Mouse (Mus musculus) liver, embryonic 12.5 days (tissue): ENCODE measurements around the gene Pgap3. TPM values are rescaled to one million over a fixed set of nuclear protein-coding genes. Genes with fewer than 3 reads are reported as not detected.

Experiments used
- ATAC-seq: fragments of 200-750 bp; cut with Nextera tagmentation; 2 replicates; pipeline ENCODE4 v1.8.0; 2017; ENCODE audit warnings: moderate number of reproducible peaks, mild to moderate bottlenecking, moderate library complexity
- H3K27ac ChIP-seq: fragments of 300-500 bp; sonication (generic); 2 replicates; pipeline ENCODE4 v1.5.1; 2016; ENCODE audit warnings: mild to moderate bottlenecking
- H3K27me3 ChIP-seq: fragments of 300-500 bp; sonication (generic); replicated peaks from 2 replicates; pipeline ENCODE4 v1.6.1; 2016; ENCODE audit warnings: mild to moderate bottlenecking, moderate library complexity
- H3K36me3 ChIP-seq: fragments of 300-500 bp; sonication (generic); 2 replicates; pipeline ENCODE4 v1.6.1; 2016; ENCODE audit warnings: mild to moderate bottlenecking, moderate library complexity
- H3K4me1 ChIP-seq: fragments of 300-500 bp; sonication (generic); 2 replicates; pipeline ENCODE4 v1.6.1; 2016
- H3K4me2 ChIP-seq: fragments of 300-500 bp; sonication (generic); 2 replicates; pipeline ENCODE4 v1.6.1; 2016; ENCODE audit warnings: mild to moderate bottlenecking, moderate library complexity
- H3K4me3 ChIP-seq: fragments of 300-500 bp; sonication (generic); 2 replicates; pipeline ENCODE4 v1.5.1; 2016; ENCODE audit warnings: mild to moderate bottlenecking, moderate library complexity
- H3K9ac ChIP-seq: fragments of 300-500 bp; sonication (generic); 2 replicates; pipeline ENCODE4 v1.6.1; 2016; ENCODE audit warnings: mild to moderate bottlenecking, moderate library complexity
- H3K9me3 ChIP-seq: fragments of 300-500 bp; sonication (generic); replicated peaks from 2 replicates; pipeline ENCODE4 v1.6.1; 2016; ENCODE audit warnings: mild to moderate bottlenecking, moderate library complexity
- WGBS: fragments of 180-500 bp; shearing (Covaris S2); methylation state at CpG from one replicate; pipeline ENCODE4 v1.1.7; 2016; ENCODE audit not compliant: insufficient replicate concordance; 5-methylcytosine and 5-hydroxymethylcytosine counted together
- polyA plus RNA-seq: library from polyadenylated mRNA; unstranded; fragments of >200 nt; fragmentation: Nextera tagmentation; extraction: Ambion mirVana; gene quantifications from 2 replicates; pipeline ENCODE4 v1.2.1, GENCODE M21; 2016

Pgap3 gene
- polyA plus RNA-seq, 1 experiment from 2014 or later: 3.5 TPM

GRCm38 (mm10) chr11:98363817-98364216 lies 36.5 kb downstream of the Pgap3 start:
- no peaks in the 10 kb centered on the region for H3K9me3 ChIP-seq
- no peak for ATAC-seq
- H3K36me3 ChIP-seq: no peaks in the 10 kb centered on the region
- no peak overlapping the region for H3K9ac ChIP-seq
- H3K27me3 ChIP-seq: no peaks in the 10 kb centered on the region
- no peak overlapping the region for H3K4me2 ChIP-seq
- H3K4me1 ChIP-seq: peaks cover 44% of the 10 kb centered on the region
- H3K27ac ChIP-seq: no peak overlapping the region
- 71% methylated on average over 5 of the region's 5 CpGs for WGBS
- H3K4me3 ChIP-seq: no peak overlapping the region

DNA sequence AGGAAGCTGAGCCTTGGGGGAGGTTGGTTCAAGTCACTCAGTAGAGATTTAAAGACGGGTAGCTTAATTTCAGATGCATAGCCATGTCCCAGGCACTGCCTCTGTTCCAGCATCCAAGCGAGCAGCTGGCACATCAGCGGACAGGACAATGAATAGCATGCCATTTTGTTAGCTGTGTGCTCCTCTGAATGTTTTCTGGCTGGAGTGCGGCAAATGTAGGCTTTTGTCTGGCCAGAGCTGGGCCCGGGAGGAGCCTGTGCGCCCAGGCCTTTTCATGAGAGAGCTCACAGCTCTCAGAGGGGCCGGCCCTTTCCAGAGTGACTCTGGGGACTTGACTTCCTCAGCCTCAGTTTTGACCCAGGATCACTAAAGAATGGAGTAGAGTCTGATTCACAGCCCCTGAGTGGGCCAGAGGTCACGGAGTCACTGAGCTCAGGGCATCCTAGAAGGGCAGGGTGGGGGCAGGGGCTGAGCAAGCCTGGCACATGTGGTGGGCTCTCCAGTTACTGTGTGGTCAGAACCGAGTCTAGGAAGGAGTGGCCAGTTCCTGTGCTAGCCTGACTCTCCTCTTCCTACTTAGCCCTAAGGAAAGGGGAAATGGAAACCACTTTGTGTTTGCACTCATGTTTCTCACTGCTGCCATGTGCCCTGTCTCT lies 39.3 kb downstream of the Pgap3 start:
- peak overlapping the region; percentile 8; the same call in 1 of the 2 replicates for H3K4me2 ChIP-seq
- H3K27me3 ChIP-seq: no peaks in the 10 kb centered on the region
- H3K9me3 ChIP-seq: no peaks in the 10 kb centered on the region
- no peaks in the 10 kb centered on the region for H3K36me3 ChIP-seq
- peaks cover 64% of the 10 kb centered on the region for H3K4me1 ChIP-seq
- 65% methylated on average over 9 of the region's 9 CpGs for WGBS
- no peak overlapping the region for H3K9ac ChIP-seq
- 0 out of 2 replicates have a peak overlapping the region, but pooled peaks have one; percentile 12 for H3K27ac ChIP-seq
- ATAC-seq: no peak
- H3K4me3 ChIP-seq: no peak overlapping the region

DNA sequence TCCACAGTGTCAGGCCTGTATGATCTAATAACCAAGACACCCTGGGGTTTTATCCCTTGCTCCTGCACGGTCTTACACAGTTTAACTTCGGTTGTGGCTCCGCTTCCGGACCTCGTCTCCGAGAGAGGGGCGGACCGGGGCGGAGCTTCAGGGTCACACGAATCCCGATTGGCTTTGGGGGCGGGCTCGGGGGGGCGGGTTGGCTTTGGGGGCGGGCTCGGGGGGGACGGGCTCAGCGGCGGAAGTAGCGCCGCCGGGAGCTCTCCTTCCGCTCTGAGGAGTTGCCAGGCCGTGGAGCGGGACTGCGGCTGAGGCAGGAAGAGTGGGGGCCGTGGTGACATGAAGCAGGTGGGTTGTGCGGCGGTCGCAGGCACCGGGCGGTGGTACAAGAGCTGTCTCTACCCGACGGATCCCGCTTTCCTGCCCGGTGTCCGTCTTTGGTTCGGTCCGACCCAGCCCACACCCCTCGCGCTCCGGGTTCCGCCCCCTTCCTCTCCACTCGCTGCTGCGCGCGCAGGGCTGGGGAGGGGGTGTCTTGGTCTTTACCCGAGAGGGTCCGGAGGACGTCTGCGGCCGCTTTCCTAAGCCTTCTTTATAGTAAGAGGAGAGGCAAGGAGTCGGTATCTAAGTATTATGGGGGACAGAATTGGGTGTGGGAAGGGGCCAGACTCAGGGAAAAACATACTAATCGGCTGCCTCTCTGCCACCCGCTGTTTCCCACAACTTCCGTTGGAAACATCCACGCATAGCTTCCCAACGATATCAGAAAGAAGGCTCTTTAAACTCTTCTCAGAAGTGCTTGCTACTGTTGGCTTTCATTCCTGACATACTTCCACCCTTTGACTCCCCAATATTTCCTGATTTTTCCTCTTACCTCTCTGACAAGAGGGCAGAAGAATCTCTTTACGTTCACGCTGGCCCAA lies 41.9 kb downstream of the Pgap3 start, which contains the start of gene Stard3:
Gene Stard3 (plus strand): TSS at position 208 of the 923 bp plus-strand sequence.
- H3K27ac ChIP-seq: peak within 1 kb of the TSS; percentile 81

DNA sequence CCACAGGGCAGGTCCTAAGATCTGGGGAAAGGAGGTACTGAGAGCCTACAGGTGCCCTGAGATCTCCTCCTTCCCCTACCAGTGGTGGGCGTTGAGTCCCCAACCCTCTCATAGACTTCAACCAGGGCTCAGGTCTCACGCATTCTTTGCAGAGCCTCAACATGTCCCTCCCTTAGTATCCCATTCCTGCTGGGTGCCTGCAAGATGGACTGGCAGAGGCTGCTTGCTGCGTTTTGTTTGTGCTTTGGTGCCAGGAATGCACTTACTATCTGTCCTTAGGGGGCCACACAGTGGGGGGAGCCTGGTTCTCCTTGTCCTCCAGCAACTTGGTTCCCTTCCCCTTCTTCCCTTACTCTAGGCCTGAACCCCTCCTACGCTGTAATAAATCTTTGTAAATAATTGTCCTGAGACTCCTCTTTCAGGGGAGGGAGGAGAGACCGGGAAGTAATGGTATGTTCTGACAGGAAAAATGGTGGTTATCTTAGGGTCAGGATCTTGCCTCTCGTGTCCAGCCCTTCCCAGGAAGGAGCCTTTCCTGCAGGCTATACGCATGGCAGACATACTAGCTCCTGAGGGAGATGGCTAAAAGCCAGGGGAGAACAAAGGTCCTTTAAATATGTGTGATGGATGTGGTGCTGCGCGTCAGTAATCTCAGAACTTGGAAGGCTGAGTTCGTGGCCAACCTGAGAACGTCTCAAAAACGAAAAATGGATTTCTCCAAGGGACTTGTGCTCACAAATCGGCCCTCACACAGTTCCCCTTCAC lies 42.7 kb downstream of the Pgap3 start:
- Histone ChIP-seq H3K9me3 (no peaks in the 10 kb centered on the region), H3K4me2 (peak overlapping the region; percentile 77), H3K9ac (peak overlapping the region; percentile 78), H3K27me3 (peaks cover 28% of the 10 kb centered on the region), H3K27ac (peak overlapping the region; percentile 61), H3K4me1 (peaks cover 60% of the 10 kb centered on the region), H3K36me3 (no peaks in the 10 kb centered on the region), H3K4me3 (peak overlapping the region; percentile 78)
- peak; percentile 6; the same call in 1 of the 2 replicates for ATAC-seq
- WGBS: 14% methylated on average over 13 of the region's 13 CpGs

More for the DNA sequence above, 41.9 kb downstream of the Pgap3 start, which contains the start of gene Stard3:
- Histone ChIP-seq H3K4me2 (peak within 1 kb of the TSS; percentile 77), H3K9ac (peak within 1 kb of the TSS; percentile 78), H3K9me3 (no peaks in the 10 kb centered on the region), H3K27me3 (peaks cover 20% of the 10 kb centered on the region), H3K4me1 (peaks cover 60% of the 10 kb centered on the region), H3K4me3 (peak within 1 kb of the TSS; percentile 78), H3K36me3 (no peaks in the 10 kb centered on the region)
- ATAC-seq: peak; percentile 84
- WGBS: under 1% methylated on average over 59 of the region's 60 CpGs

DNA sequence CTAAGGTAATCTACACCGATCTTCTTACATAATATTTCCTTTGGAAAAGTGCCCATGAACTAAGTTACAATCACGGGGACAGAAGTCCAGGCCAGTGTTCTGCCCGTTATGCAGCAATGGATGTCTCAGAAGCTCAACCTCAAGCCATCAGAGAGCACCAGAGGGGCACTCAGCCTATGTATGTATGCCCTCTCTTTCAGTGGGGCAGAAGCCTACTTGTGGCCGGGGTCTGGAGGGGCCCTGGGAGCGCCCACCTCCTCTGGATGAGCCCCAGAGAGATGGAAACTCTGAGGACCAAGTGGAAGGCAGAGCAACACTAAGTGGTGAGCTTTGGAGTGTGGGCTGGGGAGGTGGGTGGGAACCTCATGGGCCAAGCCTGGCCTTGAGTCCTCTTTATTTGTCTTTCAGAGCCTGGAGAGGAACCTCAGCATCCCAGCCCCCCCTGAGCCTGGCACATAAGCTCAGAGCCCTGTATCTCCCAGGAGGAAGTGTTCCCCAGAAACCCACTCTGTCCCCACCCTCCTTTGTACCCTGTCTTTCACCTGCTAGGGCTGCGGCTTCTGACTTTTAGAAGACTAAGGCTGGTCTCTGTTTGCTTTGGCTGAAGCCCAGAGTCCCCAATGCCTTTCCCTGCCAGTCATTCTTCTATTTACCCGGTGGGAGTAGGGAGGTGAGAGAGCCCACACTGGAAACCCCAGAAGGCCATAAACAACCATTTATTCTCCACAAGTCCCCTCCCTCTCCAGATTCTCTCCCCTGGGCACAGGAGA lies 43.5 kb downstream of the Pgap3 start:
- Histone ChIP-seq H3K4me3 (0 out of 2 replicates have a peak overlapping the region, but pooled peaks have one; percentile 78), H3K4me2 (peak overlapping the region; percentile 77), H3K27me3 (peaks cover 36% of the 10 kb centered on the region), H3K36me3 (no peaks in the 10 kb centered on the region), H3K9ac (peak overlapping the region; percentile 78; the same call in 1 of the 2 replicates), H3K9me3 (no peaks in the 10 kb centered on the region), H3K27ac (peak overlapping the region; percentile 61; the same call in 1 of the 2 replicates), H3K4me1 (peaks cover 54% of the 10 kb centered on the region)
- WGBS: 66% methylated on average over 7 of the region's 7 CpGs
- no peak for ATAC-seq

GRCm38 (mm10) chr11:98355732-98356299 lies 44.5 kb downstream of the Pgap3 start:
- Histone ChIP-seq H3K27me3 (peaks cover 46% of the 10 kb centered on the region), H3K4me3 (no peak overlapping the region), H3K9ac (no peak overlapping the region), H3K4me2 (no peak overlapping the region), H3K4me1 (peaks cover 44% of the 10 kb centered on the region), H3K9me3 (no peaks in the 10 kb centered on the region), H3K27ac (no peak overlapping the region), H3K36me3 (no peaks in the 10 kb centered on the region)
- 6% methylated on average over 6 of the region's 6 CpGs for WGBS
- ATAC-seq: peak; percentile 13; the same call in 1 of the 2 replicates

GRCm38 (mm10) chr11:98354445-98354844 lies 45.8 kb downstream of the Pgap3 start:
- 62% methylated on average over 14 of the region's 14 CpGs for WGBS
- Histone ChIP-seq H3K27me3 (peaks cover 60% of the 10 kb centered on the region), H3K9ac (no peak overlapping the region), H3K4me1 (peaks cover 31% of the 10 kb centered on the region), H3K4me3 (no peak overlapping the region), H3K36me3 (no peaks in the 10 kb centered on the region), H3K27ac (no peak overlapping the region), H3K4me2 (no peak overlapping the region), H3K9me3 (no peaks in the 10 kb centered on the region)
- ATAC-seq: no peak

DNA sequence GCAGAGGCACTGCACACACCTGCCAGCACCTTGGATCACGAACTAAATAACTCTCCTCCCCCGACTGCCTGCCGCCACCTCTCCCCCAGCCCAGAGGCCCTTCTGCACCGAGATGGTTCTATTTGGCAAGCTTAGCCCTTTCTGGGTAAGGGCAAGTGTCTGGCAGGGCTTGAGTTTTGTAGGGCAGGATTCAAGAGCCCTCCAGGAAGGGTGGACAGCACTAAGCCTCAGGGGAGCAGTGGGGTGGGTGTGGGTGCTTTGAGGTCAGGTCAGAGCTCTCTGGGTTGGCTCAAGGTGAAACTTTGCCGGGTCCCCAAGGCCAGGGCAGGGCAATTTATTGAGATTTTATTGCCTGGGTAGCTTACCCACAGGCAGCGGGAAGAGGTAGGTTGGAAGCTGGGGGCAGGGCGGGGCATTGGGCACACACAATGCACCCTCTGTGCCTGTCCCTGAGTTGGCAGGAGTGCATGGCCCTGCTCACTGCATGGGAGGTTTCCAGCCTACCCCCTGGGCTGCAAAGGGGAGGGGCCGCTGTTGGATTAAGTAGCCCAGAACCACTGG lies 46.6 kb downstream of the Pgap3 start:
- ATAC-seq: no peak
- WGBS: 41% methylated on average over 8 of the region's 8 CpGs
- no peak overlapping the region for H3K4me2 ChIP-seq
- peaks cover 25% of the 10 kb centered on the region for H3K4me1 ChIP-seq
- no peaks in the 10 kb centered on the region for H3K9me3 ChIP-seq
- no peak overlapping the region for H3K9ac ChIP-seq
- peaks cover 67% of the 10 kb centered on the region for H3K27me3 ChIP-seq
- no peak overlapping the region for H3K27ac ChIP-seq
- no peak overlapping the region for H3K4me3 ChIP-seq
- H3K36me3 ChIP-seq: no peaks in the 10 kb centered on the region

- peaks cover 29% of the 10 kb centered on the region for H3K4me1 ChIP-seq
- no peak overlapping the region for H3K27ac ChIP-seq
- H3K4me2 ChIP-seq: no peak overlapping the region
- ATAC-seq: no peak
- H3K36me3 ChIP-seq: no peaks in the 10 kb centered on the region
- H3K4me3 ChIP-seq: no peak overlapping the region
- H3K27me3 ChIP-seq: peaks cover 80% of the 10 kb centered on the region
- H3K9ac ChIP-seq: no peak overlapping the region
- H3K9me3 ChIP-seq: no peaks in the 10 kb centered on the region
- WGBS: 63% methylated on average over 18 of the region's 18 CpGs
Measured at GRCm38 (mm10) chr11:98352272-98352990, 47.9 kb downstream of the Pgap3 start.

DNA sequence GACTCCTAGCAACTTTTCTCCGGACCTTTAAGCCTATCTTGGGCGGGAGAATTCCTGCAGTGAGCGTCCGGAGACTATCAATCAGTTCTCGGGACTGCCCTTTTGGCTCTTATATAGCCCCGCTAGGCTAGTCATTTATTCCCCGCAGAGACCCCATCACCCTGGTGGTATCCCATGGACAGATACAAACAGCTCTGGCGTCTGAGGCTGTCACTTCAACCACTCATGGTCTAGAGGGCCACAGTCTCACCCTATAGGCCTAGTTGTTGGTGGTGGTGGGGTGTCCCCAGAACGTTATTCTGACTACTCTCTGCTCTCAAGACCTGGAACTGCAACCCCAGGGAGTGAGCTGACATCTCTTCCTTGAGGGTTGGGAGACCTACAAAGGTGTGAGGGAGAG lies 51.0 kb downstream of the Pgap3 start:
- Histone ChIP-seq H3K4me2 (no peak overlapping the region), H3K4me3 (peak overlapping the region; percentile 36; the same call in 1 of the 2 replicates), H3K27ac (no peak overlapping the region), H3K27me3 (peaks cover 98% of the 10 kb centered on the region), H3K36me3 (no peaks in the 10 kb centered on the region), H3K4me1 (peaks cover 12% of the 10 kb centered on the region; the same call in 1 of the 2 replicates), H3K9ac (no peak overlapping the region), H3K9me3 (no peaks in the 10 kb centered on the region)
- 6% methylated on average over 9 of the region's 9 CpGs for WGBS
- ATAC-seq: no peak
